Mouse (Mus musculus) lung, postnatal 0 days (tissue): ENCODE results near the gene Gzmk.

Experiments used
- CTCF ChIP-seq: IDR thresholded peaks from 2 replicates; pipeline ENCODE4 v1.5.1; 2016; ENCODE audit warnings: antibody characterized with exemption, mild to moderate bottlenecking
- EP300 ChIP-seq: IDR thresholded peaks from 2 replicates; pipeline ENCODE4 v1.6.1; 2016; ENCODE audit warnings: antibody characterized with exemption, mild to moderate bottlenecking, control low read depth

DNA sequence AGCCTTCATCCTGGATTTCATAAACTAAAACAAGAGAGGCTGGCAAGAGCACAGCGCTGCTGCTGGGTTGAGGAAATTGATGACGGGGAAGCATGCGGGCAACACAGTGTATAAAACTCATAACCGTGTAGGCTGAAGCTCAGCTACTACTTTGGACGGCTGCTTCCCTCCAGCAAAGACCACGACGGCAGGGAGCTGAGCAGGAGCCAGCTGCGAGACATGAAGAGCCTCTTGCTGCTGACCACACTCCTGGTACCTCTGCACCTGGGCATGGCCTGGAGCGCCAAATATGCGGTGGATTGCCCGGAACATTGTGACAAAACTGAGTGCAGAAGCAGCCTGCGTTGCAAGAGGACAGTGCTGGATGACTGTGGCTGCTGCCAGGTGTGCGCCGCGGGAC, 16.1 kb downstream of the Gzmk start, which contains the start of gene Esm1:
- TF ChIP-seq CTCF (no peak), EP300 (no peak)
